Mouse (Mus musculus) hindbrain, embryonic 11.5 days (tissue): Measurements from ENCODE around the gene Ganc. TPM values are rescaled to one million over a fixed set of nuclear protein-coding genes. Genes with fewer than 3 reads are reported as not detected.

Experiments used
- ATAC-seq: fragments of 200-750 bp; cut with Nextera tagmentation; 2 replicates; pipeline ENCODE4 v1.8.0; 2017; ENCODE audit warnings: mild to moderate bottlenecking, moderate TSS enrichment, moderate library complexity; ENCODE audit not compliant: low FRiP score
- DNase-seq: peaks from one replicate; pipeline ENCODE4 v3.0.0-alpha.2; 2015; ENCODE audit warnings: low spot score
- H3K27ac ChIP-seq: fragments of 300-500 bp; sonication (generic); 2 replicates; pipeline ENCODE4 v1.5.1; 2014; ENCODE audit warnings: mild to moderate bottlenecking, low read depth, low read length
- H3K27me3 ChIP-seq: fragments of 300-500 bp; sonication (generic); 2 replicates; pipeline ENCODE4 v1.6.1; 2014; ENCODE audit warnings: mild to moderate bottlenecking, low read length, moderate library complexity, mixed read lengths; ENCODE audit not compliant: control insufficient read depth, insufficient read depth
- H3K36me3 ChIP-seq: fragments of 300-500 bp; sonication (generic); 2 replicates; pipeline ENCODE4 v1.6.1; 2014; ENCODE audit warnings: mild to moderate bottlenecking, low read length, moderate library complexity, mixed read lengths; ENCODE audit not compliant: control insufficient read depth, insufficient read depth
- H3K4me1 ChIP-seq: fragments of 300-500 bp; sonication (generic); replicated peaks from 2 replicates; pipeline ENCODE4 v1.6.1; 2014; ENCODE audit warnings: low read length, mixed read lengths; ENCODE audit not compliant: control insufficient read depth, insufficient read depth
- H3K4me2 ChIP-seq: fragments of 300-500 bp; sonication (generic); replicated peaks from 2 replicates; pipeline ENCODE4 v1.6.1; 2014; ENCODE audit warnings: mild to moderate bottlenecking, low read depth, low read length
- H3K4me3 ChIP-seq: fragments of 300-500 bp; sonication (generic); 2 replicates; pipeline ENCODE4 v1.5.1; 2014; ENCODE audit warnings: low read depth, low read length
- H3K9ac ChIP-seq: fragments of 300-500 bp; sonication (generic); 2 replicates; pipeline ENCODE4 v1.6.1; 2014; ENCODE audit warnings: low read depth, low read length
- H3K9me3 ChIP-seq: fragments of 300-500 bp; sonication (generic); 2 replicates; pipeline ENCODE4 v1.6.1; 2016; ENCODE audit warnings: low read length; ENCODE audit not compliant: control insufficient read depth
- WGBS: fragments of 180-500 bp; shearing (Covaris S2); extraction: QIAGEN DNeasy Blood & Tissue Kit; methylation state at CpG from one replicate; pipeline ENCODE4 v1.1.7; 2014; 5-methylcytosine and 5-hydroxymethylcytosine counted together
- polyA plus RNA-seq: library from polyadenylated mRNA; unstranded; fragments of >200 nt; fragmentation: Nextera tagmentation; extraction: Ambion mirVana; gene quantifications from 2 replicates; pipeline ENCODE4 v1.2.1, GENCODE M21; 2014

Gene Ganc
- polyA plus RNA-seq, 1 experiment from 2014 or later: 9.2 TPM

DNA sequence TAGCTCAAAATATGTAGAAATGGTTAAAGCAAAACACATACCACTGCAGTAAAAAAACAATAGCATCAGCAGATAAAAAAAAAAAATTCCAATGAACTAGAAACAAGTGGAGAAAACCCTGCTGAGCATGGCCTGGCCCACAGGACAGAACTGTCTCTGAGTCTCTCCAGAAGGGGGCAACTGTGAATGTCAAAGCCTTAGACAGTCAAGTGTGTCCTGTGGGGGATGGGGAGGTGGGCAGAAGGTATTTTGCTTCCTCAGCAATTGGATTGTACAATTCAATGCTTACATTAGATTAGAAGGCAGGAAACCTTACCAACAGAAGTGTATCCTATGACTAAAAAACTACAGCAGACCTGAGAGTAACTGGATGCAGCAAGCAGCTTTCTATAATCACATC is 11.3 kb upstream of the Ganc start:
- no peaks in the 10 kb centered on the region for H3K27me3 ChIP-seq
- H3K36me3 ChIP-seq: peaks cover 5% of the 10 kb centered on the region; the same call in 1 of the 2 replicates
- H3K9me3 ChIP-seq: no peaks in the 10 kb centered on the region
- H3K4me3 ChIP-seq: no peak overlapping the region
- no peaks in the 10 kb centered on the region for H3K4me1 ChIP-seq
- H3K4me2 ChIP-seq: no peak overlapping the region
- H3K27ac ChIP-seq: no peak overlapping the region
- DNase-seq (no peak), ATAC-seq (no peak)
- H3K9ac ChIP-seq: no peak overlapping the region

- Histone ChIP-seq H3K4me3 (no peak overlapping the region), H3K36me3 (peaks cover 3% of the 10 kb centered on the region; the same call in 1 of the 2 replicates), H3K9ac (no peak overlapping the region), H3K4me2 (no peak overlapping the region), H3K27me3 (no peaks in the 10 kb centered on the region), H3K4me1 (no peaks in the 10 kb centered on the region), H3K9me3 (no peaks in the 10 kb centered on the region), H3K27ac (no peak overlapping the region)
- DNase-seq (no peak), ATAC-seq (no peak)
- 92% methylated on average over 1 of the region's 1 CpGs for WGBS
Measured at GRCm38 (mm10) chr2:120397951-120398350, 5.7 kb upstream of the Ganc start.

GRCm38 (mm10) chr2:120402813-120403212 is 883 bp upstream of the Ganc start:
- H3K4me2 ChIP-seq: peak overlapping the region; percentile 37
- 67% methylated on average over 3 of the region's 3 CpGs for WGBS
- no peaks in the 10 kb centered on the region for H3K36me3 ChIP-seq
- no peaks in the 10 kb centered on the region for H3K9me3 ChIP-seq
- H3K4me3 ChIP-seq: peak overlapping the region; percentile 74
- H3K4me1 ChIP-seq: 0 out of 2 replicates have a peak, but pooled peaks cover 2% of the 10 kb centered on the region
- H3K27ac ChIP-seq: no peak overlapping the region
- no peaks in the 10 kb centered on the region for H3K27me3 ChIP-seq
- ATAC-seq (no peak), DNase-seq (no peak)
- no peak overlapping the region for H3K9ac ChIP-seq

DNA sequence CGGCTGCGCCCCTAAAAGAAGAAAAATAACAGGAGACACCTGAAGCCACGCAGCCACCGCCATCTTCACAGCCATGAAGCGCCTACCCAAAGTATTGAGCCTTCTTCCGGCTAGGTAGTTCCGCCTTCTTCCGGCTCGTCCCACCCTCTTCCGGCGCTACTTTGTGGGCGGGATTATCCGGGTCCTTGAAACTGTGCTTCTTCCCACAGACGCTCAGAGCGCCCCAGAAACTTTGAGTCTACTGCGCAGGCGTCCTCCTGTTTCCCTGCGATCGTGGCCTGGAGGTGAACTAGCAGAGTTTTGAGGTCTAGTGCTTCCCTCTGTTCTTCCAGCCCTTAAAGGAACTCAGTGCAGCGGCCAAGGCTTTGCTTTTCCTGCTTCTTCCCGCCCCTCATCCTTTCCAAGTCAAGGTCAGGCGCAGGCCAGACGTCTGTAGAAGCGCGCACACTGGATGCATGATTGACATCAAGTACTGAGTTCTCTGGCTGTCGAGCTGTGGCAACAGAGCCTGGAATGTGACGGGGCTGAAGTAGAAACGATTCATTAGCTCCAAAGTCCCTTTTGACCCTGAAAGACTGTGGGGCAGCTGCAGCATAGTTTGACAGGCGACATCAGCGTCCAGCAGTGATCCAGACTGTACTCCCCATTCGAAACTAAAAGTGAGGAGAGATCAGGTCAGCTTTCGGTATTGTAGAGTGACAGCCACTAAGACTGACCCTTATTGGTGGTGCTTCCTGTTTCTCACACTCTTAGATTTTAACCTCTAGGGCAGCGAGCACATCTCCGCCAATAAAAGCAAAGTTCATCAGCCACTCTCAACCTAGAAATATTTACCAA is 508 bp downstream of the Ganc start, which contains the start of gene Tmem87a:
TSS of gene Tmem87a (minus strand) at position 128 of the 837 bp plus-strand sequence.
- Histone ChIP-seq H3K9ac (peak within 1 kb of the TSS; percentile 78), H3K4me3 (peak within 1 kb of the TSS; percentile 74), H3K27ac (peak within 1 kb of the TSS; percentile 87), H3K4me1 (0 out of 2 replicates have a peak, but pooled peaks cover 2% of the 10 kb centered on the region), H3K27me3 (no peaks in the 10 kb centered on the region), H3K36me3 (no peaks in the 10 kb centered on the region), H3K9me3 (no peaks in the 10 kb centered on the region), H3K4me2 (peak within 1 kb of the TSS; percentile 84)
- WGBS: 2% methylated on average over 34 of the region's 34 CpGs
- DNase-seq: peak; percentile 98
- peak; percentile 99 for ATAC-seq

- H3K4me3 ChIP-seq: peak overlapping the region; percentile 74
- WGBS: 38% methylated on average over 14 of the region's 14 CpGs
- ATAC-seq (no peak), DNase-seq (no peak)
- peak overlapping the region; percentile 84 for H3K4me2 ChIP-seq
- H3K9ac ChIP-seq: peak overlapping the region; percentile 78
- no peaks in the 10 kb centered on the region for H3K27me3 ChIP-seq
- no peaks in the 10 kb centered on the region for H3K36me3 ChIP-seq
- H3K4me1 ChIP-seq: 0 out of 2 replicates have a peak, but pooled peaks cover 2% of the 10 kb centered on the region
- no peaks in the 10 kb centered on the region for H3K9me3 ChIP-seq
- peak overlapping the region; percentile 87; the same call in 1 of the 2 replicates for H3K27ac ChIP-seq
Measured at GRCm38 (mm10) chr2:120404823-120405765, 1.4 kb downstream of the Ganc start.

- no peaks in the 10 kb centered on the region for H3K36me3 ChIP-seq
- H3K4me1 ChIP-seq: no peaks in the 10 kb centered on the region
- 91% methylated on average over 3 of the region's 3 CpGs for WGBS
- no peaks in the 10 kb centered on the region for H3K27me3 ChIP-seq
- H3K4me3 ChIP-seq: no peak overlapping the region
- ATAC-seq (no peak), DNase-seq (no peak)
- no peak overlapping the region for H3K4me2 ChIP-seq
- no peaks in the 10 kb centered on the region for H3K9me3 ChIP-seq
- no peak overlapping the region for H3K27ac ChIP-seq
- H3K9ac ChIP-seq: no peak overlapping the region
Measured at GRCm38 (mm10) chr2:120411096-120411628, 7.5 kb downstream of the Ganc start.

DNA sequence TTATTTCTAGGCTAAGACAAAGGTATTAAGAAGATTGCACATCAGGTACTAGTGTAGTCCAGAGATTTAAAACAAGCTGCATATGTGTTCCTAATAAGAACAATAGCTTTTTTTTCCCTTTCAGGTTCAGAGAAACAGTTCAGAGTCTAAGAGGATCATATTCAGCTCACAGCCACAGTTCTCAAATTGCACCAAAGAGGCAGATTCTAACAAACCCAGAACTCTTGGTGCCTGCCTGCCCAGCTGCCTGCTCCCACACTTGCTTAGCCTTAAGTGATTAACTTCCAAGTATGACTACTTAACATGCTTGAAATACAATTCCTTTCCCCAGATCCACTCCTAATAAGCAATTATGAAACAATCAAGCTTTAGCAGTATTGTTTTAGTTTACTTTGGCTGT is 10.4 kb downstream of the Ganc start:
- Histone ChIP-seq H3K27ac (no peak overlapping the region), H3K4me1 (no peaks in the 10 kb centered on the region), H3K4me2 (no peak overlapping the region), H3K27me3 (no peaks in the 10 kb centered on the region), H3K9ac (no peak overlapping the region), H3K4me3 (no peak overlapping the region), H3K9me3 (no peaks in the 10 kb centered on the region), H3K36me3 (no peaks in the 10 kb centered on the region)
- ATAC-seq (no peak), DNase-seq (no peak)

GRCm38 (mm10) chr2:120414738-120415414 is 11.2 kb downstream of the Ganc start:
- H3K27ac ChIP-seq: no peak overlapping the region
- H3K4me1 ChIP-seq: no peaks in the 10 kb centered on the region
- no peak for DNase-seq
- no peak overlapping the region for H3K4me3 ChIP-seq
- WGBS: 87% methylated on average over 1 of the region's 1 CpGs
- no peaks in the 10 kb centered on the region for H3K27me3 ChIP-seq
- no peak overlapping the region for H3K9ac ChIP-seq
- no peaks in the 10 kb centered on the region for H3K9me3 ChIP-seq
- no peaks in the 10 kb centered on the region for H3K36me3 ChIP-seq
- ATAC-seq: no peak
- H3K4me2 ChIP-seq: no peak overlapping the region
